Mouse (Mus musculus): ENCODE data around the gene Rab6b. TPM values are rescaled to one million over a fixed set of nuclear protein-coding genes. Genes with fewer than 3 reads are reported as not detected.

The Rab6b gene
- total RNA-seq, 1 experiment, result 0.98 TPM

DNA sequence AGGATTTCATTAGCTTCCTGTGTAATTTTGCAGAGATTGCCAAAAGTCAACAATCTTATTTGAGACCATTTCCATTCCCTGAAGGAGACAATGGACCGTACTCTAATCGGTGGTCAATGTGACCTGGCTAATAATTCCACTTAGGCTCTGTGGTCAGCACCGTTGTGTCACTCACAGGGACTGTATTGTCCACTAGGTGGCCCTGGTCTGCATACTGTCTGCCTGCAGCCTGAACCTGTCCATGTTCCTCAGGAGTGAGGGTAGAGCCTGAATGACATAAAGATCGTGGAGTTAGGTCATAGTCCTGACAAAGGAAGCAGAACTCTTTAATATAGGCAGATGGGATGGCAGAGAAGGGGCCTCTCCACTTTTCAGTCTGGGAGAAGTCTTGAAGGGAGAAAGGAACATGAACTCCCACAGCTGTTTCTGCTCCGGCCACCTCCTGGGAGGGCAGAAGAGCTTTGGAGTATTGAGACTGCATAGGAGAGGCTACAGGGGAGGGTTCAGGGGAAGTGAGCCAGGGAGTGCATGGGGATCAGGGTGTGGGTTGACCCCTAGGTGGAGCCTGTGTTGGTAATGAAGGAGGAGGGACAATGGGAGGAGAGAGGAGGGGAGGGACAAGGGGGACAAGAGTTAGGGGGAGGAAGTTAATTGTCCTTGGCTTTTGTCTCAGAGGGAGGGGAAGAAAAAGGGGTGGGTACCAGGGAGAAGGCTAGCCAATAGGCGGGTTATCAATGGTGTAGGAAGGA lies 63.4 kb downstream of the Rab6b start:
- Histone ChIP-seq H3K36me3 (ENCODE audit: control insufficient read depth, insufficient read depth, low read length, poor library complexity, severe bottlenecking) (no peaks in the 10 kb centered on the region), H3K4me1 (ENCODE audit: control insufficient read depth in 2 of 2, insufficient read depth in 2 of 2, low read length in 2 of 2, poor library complexity in 1 of 2) (peaks cover 0 to 5% of the 10 kb centered on the region in 2 experiments; a peak in 1 of 4 replicates), H3K27ac (ENCODE audit: insufficient read depth, low read depth, low read length, poor library complexity, severe bottlenecking) (no peak overlapping the region), H3K9ac (ENCODE audit: insufficient read depth, low read depth, low read length, poor library complexity, severe bottlenecking) (no peak overlapping the region), H3K9me3 (ENCODE audit: control insufficient read depth, insufficient read depth, low read depth, low read length) (no peaks in the 10 kb centered on the region), H3K4me3 (ENCODE audit: insufficient read depth in 1 of 2, low read depth in 1 of 2, low read length in 2 of 2, poor library complexity in 1 of 2, severe bottlenecking in 1 of 2) (no peak overlapping the region)
- no peak for DNase-seq (ENCODE audit: low read depth, low spot score)
- in situ Hi-C loops (cut with MboI; ENCODE audit: low sequenced_read_pairs in 2 of 2, unreplicated experiment in 2 of 2), result no loop called here
- TF ChIP-seq HCFC1 (IDR thresholded peaks at IDR 0.05; ENCODE audit: borderline replicate concordance, insufficient read depth, low read length) (no peak), ZNF384 (IDR thresholded peaks at IDR 0.05; ENCODE audit: low read depth, low read length) (no peak), MAFK (IDR thresholded peaks at IDR 0.05; ENCODE audit: insufficient read depth, low read depth, low read length) (no peak), CHD2 (IDR thresholded peaks at IDR 0.05; ENCODE audit: low read depth, low read length) (no peak), ZC3H11A (IDR thresholded peaks at IDR 0.05; ENCODE audit: borderline replicate concordance, low read depth, low read length) (no peak)

DNA sequence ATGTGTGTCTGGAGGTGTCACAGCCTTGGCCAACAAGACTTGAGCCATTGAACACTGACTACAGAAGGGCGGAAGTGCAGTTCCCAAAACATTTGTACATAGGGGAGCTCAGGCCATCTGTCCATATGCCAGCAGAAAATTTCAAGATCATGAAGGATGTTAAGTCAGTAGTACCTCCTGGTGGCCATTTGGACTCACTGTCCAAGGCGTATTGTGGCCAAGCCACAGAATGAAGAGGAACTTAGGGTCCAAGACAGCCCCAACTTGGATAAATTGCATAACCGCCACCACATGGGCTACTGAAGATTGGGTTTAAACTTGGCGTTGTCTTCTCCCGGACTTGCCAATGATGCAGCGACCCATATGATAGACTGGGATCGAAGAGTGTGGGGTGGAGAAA lies 64.1 kb downstream of the Rab6b start:
- TF ChIP-seq MAFK (IDR thresholded peaks at IDR 0.05; ENCODE audit: insufficient read depth, low read depth, low read length), result no peak
- TF ChIP-seq HCFC1 (IDR thresholded peaks at IDR 0.05; ENCODE audit: borderline replicate concordance, insufficient read depth, low read length), result no peak
- TF ChIP-seq CHD2 (IDR thresholded peaks at IDR 0.05; ENCODE audit: low read depth, low read length), result no peak
- no peak for TF ChIP-seq ZC3H11A (IDR thresholded peaks at IDR 0.05; ENCODE audit: borderline replicate concordance, low read depth, low read length)
- no peak for TF ChIP-seq ZNF384 (IDR thresholded peaks at IDR 0.05; ENCODE audit: low read depth, low read length)
- Histone ChIP-seq H3K9me3 (ENCODE audit: control insufficient read depth, insufficient read depth, low read depth, low read length) (no peaks in the 10 kb centered on the region), H3K9ac (ENCODE audit: insufficient read depth, low read depth, low read length, poor library complexity, severe bottlenecking) (no peak overlapping the region), H3K4me1 (ENCODE audit: control insufficient read depth in 2 of 2, insufficient read depth in 2 of 2, low read length in 2 of 2, poor library complexity in 1 of 2) (peaks cover 0 to 10% of the 10 kb centered on the region in 2 experiments; a peak in 1 of 4 replicates), H3K4me3 (ENCODE audit: insufficient read depth in 1 of 2, low read depth in 1 of 2, low read length in 2 of 2, poor library complexity in 1 of 2, severe bottlenecking in 1 of 2) (no peak overlapping the region), H3K27ac (ENCODE audit: insufficient read depth, low read depth, low read length, poor library complexity, severe bottlenecking) (no peak overlapping the region), H3K36me3 (ENCODE audit: control insufficient read depth, insufficient read depth, low read length, poor library complexity, severe bottlenecking) (no peaks in the 10 kb centered on the region)
- no peak for DNase-seq (ENCODE audit: low read depth, low spot score)
- in situ Hi-C loops (cut with MboI; ENCODE audit: low sequenced_read_pairs in 2 of 2, unreplicated experiment in 2 of 2), result no loop called here

DNA sequence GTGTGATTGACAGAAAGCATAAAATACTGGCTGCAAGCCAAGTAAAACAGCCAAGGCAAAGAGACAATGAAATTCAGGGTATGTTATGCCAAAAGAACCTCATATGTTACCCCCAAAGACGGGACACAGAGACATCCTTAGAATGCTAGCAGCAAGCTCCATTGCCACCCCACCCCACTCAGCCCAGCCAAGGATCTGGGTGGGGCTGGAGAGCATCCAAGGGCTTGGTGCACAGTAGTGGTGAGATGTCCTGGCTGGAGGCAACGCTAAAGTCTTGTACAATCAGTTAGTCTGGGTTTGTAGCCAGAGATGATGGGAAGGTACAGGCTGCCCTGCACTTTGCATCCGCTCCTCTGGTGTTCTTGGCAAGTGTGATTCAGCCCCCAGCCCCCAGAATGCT lies 68.7 kb downstream of the Rab6b start:
- Histone ChIP-seq H3K9me3 (ENCODE audit: control insufficient read depth, insufficient read depth, low read depth, low read length) (no peaks in the 10 kb centered on the region), H3K27ac (ENCODE audit: insufficient read depth, low read depth, low read length, poor library complexity, severe bottlenecking) (no peak overlapping the region), H3K36me3 (ENCODE audit: control insufficient read depth, insufficient read depth, low read length, poor library complexity, severe bottlenecking) (no peaks in the 10 kb centered on the region), H3K9ac (ENCODE audit: insufficient read depth, low read depth, low read length, poor library complexity, severe bottlenecking) (0 out of 2 replicates have a peak overlapping the region, but pooled peaks have one; percentile 60), H3K4me3 (ENCODE audit: insufficient read depth in 1 of 2, low read depth in 1 of 2, low read length in 2 of 2, poor library complexity in 1 of 2, severe bottlenecking in 1 of 2) (peak overlapping the region in 1 of 2 experiments; percentile 54; a peak in 2 of 4 replicates), H3K4me1 (ENCODE audit: control insufficient read depth in 2 of 2, insufficient read depth in 2 of 2, low read length in 2 of 2, poor library complexity in 1 of 2) (peaks cover 0 to 22% of the 10 kb centered on the region in 2 experiments; a peak in 2 of 4 replicates)
- TF ChIP-seq MAFK (IDR thresholded peaks at IDR 0.05; ENCODE audit: insufficient read depth, low read depth, low read length), result no peak
- no peak for TF ChIP-seq HCFC1 (IDR thresholded peaks at IDR 0.05; ENCODE audit: borderline replicate concordance, insufficient read depth, low read length)
- TF ChIP-seq CHD2 (IDR thresholded peaks at IDR 0.05; ENCODE audit: low read depth, low read length), result no peak
- TF ChIP-seq ZNF384 (IDR thresholded peaks at IDR 0.05; ENCODE audit: low read depth, low read length), result no peak
- TF ChIP-seq ZC3H11A (IDR thresholded peaks at IDR 0.05; ENCODE audit: borderline replicate concordance, low read depth, low read length), result no peak
- no peak for DNase-seq (ENCODE audit: low read depth, low spot score)
- in situ Hi-C loops (cut with MboI; ENCODE audit: low sequenced_read_pairs in 2 of 2, unreplicated experiment in 2 of 2), result no loop called here

DNA sequence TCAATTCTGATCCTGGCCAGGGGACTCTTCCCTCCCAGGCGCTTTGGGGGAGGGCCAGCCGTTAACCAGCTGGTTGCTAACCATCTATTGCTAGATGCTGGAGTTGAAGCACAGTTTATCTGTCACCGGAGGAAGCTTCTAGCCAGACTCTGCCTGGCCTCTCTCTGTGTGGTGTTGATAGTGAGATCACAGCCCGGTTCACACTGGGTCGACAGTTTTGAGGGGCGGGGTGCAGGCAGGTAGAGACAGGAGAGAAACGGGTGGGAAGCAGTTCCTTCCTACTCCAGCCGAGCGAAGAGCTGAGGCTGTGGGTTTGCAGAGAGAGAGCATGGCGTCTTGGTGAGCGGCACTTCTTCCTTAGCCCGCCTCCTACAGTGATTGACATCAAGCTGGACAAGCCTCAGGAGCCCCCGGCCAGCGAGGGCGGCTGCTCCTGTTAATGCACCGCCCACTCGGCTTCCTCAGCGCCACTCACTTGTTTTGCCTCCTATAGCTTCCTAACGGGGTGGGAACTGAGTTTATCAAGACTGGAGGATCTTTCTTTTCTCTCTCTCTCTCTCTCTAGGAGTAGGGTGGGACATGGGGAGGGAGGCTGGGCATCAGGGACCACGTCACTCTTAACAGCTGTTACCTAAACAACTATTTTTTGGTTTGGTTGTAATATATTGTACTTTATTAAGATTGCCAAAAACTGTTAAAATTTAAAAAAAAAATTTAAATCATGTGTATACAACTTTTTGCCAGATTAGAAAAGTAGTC lies 69.4 kb downstream of the Rab6b start:
- peak overlapping the region; percentile 60 for H3K9ac ChIP-seq (ENCODE audit: insufficient read depth, low read depth, low read length, poor library complexity, severe bottlenecking)
- TF ChIP-seq HCFC1 (IDR thresholded peaks at IDR 0.05; ENCODE audit: borderline replicate concordance, insufficient read depth, low read length), result no peak
- TF ChIP-seq CHD2 (IDR thresholded peaks at IDR 0.05; ENCODE audit: low read depth, low read length), result no peak
- no peak for TF ChIP-seq ZC3H11A (IDR thresholded peaks at IDR 0.05; ENCODE audit: borderline replicate concordance, low read depth, low read length)
- no peak for TF ChIP-seq ZNF384 (IDR thresholded peaks at IDR 0.05; ENCODE audit: low read depth, low read length)
- TF ChIP-seq MAFK (IDR thresholded peaks at IDR 0.05; ENCODE audit: insufficient read depth, low read depth, low read length), result no peak
- peaks cover 0 to 17% of the 10 kb centered on the region in 2 experiments; a peak in 2 of 4 replicates for H3K4me1 ChIP-seq (ENCODE audit: control insufficient read depth in 2 of 2, insufficient read depth in 2 of 2, low read length in 2 of 2, poor library complexity in 1 of 2)
- peak overlapping the region; percentile 42 to 54 for H3K4me3 ChIP-seq (ENCODE audit: insufficient read depth in 1 of 2, low read depth in 1 of 2, low read length in 2 of 2, poor library complexity in 1 of 2, severe bottlenecking in 1 of 2)
- H3K36me3 ChIP-seq (ENCODE audit: control insufficient read depth, insufficient read depth, low read length, poor library complexity, severe bottlenecking), result no peaks in the 10 kb centered on the region
- in situ Hi-C loops (cut with MboI; ENCODE audit: low sequenced_read_pairs in 2 of 2, unreplicated experiment in 2 of 2), result no loop called here
- peak; percentile 70 for DNase-seq (ENCODE audit: low read depth, low spot score)
- no peak overlapping the region for H3K27ac ChIP-seq (ENCODE audit: insufficient read depth, low read depth, low read length, poor library complexity, severe bottlenecking)
- H3K9me3 ChIP-seq (ENCODE audit: control insufficient read depth, insufficient read depth, low read depth, low read length), result no peaks in the 10 kb centered on the region

All from ES-E14 (cell line).